Mouse (Mus musculus): Measurements from ENCODE around the gene 1700080E11Rik. TPM values are rescaled to one million over a fixed set of nuclear protein-coding genes. Genes with fewer than 3 reads are reported as not detected.

The 1700080E11Rik gene
- polyA plus RNA-seq (2014; fragmentation: Nextera tagmentation; extraction: Ambion mirVana) = not detected in 2 replicates

DNA sequence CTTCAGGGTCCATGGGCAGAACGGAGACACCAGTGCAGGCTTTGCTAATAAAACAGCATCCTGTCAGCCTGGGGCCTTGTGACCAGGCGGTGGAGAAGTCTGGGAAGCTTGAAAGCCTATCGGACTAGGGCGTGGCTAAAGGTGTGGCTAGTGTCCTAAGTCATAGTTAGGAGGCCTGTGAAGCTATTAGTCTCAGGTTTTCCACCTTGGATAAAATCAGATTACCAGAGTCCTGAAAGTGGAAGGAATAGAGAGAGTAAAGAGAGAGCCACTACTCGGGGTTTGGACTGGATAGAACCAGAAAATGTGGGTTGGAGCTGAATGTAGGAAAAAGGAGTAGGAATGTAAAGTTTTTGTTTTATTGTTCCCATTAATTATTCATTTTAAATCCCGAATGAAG, at the start of gene 1700080E11Rik:
Gene 1700080E11Rik (minus strand): TSS at position 101 of the 400 bp plus-strand sequence.
- Histone ChIP-seq H3K9ac (ENCODE audit: low read length) (no peak within 1 kb of the TSS), H3K4me1 (ENCODE audit: control insufficient read depth, insufficient read depth, low read length) (no peaks in the 10 kb centered on the region), H3K9me3 (ENCODE audit: control insufficient read depth, low read length) (no peaks in the 10 kb centered on the region), H3K27ac (ENCODE audit: low read depth, low read length) (no peak within 1 kb of the TSS), H3K36me3 (ENCODE audit: control insufficient read depth, insufficient read depth, low read length) (no peaks in the 10 kb centered on the region), H3K27me3 (ENCODE audit: control insufficient read depth, insufficient read depth, low read length) (no peaks in the 10 kb centered on the region), H3K4me2 (ENCODE audit: low read depth) (no peak within 1 kb of the TSS), H3K4me3 (ENCODE audit: low read depth, low read length) (no peak within 1 kb of the TSS)
- WGBS = 78% methylated on average over 6 of the region's 6 CpGs
- DNase-seq (ENCODE audit: low spot score) (no peak), ATAC-seq (ENCODE audit: insufficient read depth, low FRiP score, low TSS enrichment) (no peak)

DNA sequence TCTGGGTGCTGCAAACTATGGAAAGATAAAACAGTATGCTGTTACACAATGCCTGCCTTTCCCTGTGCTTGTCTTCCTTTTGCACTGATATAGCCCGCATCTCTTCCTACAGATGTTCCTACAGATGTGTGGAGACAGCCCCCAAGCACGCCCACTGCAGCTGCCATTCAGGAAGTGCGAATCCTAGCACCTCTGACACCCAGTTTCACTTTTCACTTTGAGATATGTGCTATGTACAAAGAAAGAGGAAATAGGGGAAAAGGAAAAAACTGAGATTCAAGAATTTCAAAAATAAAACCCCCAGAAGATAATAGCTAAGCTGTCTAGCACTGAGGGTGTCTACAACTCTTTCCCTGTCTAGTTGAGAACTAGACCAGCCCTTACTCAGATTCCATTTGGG, 41.8 kb upstream of the 1700080E11Rik start:
- no peak overlapping the region for H3K27ac ChIP-seq (ENCODE audit: low read depth, low read length)
- WGBS = 82% methylated on average over 3 of the region's 3 CpGs
- H3K4me3 ChIP-seq (ENCODE audit: low read depth, low read length) = no peak overlapping the region
- no peaks in the 10 kb centered on the region for H3K4me1 ChIP-seq (ENCODE audit: control insufficient read depth, insufficient read depth, low read length)
- ATAC-seq (ENCODE audit: insufficient read depth, low FRiP score, low TSS enrichment) (no peak), DNase-seq (ENCODE audit: low spot score) (no peak)
- no peak overlapping the region for H3K4me2 ChIP-seq (ENCODE audit: low read depth)
- no peaks in the 10 kb centered on the region for H3K9me3 ChIP-seq (ENCODE audit: control insufficient read depth, low read length)
- H3K9ac ChIP-seq (ENCODE audit: low read length) = no peak overlapping the region
- no peaks in the 10 kb centered on the region for H3K36me3 ChIP-seq (ENCODE audit: control insufficient read depth, insufficient read depth, low read length)
- no peaks in the 10 kb centered on the region for H3K27me3 ChIP-seq (ENCODE audit: control insufficient read depth, insufficient read depth, low read length)

DNA sequence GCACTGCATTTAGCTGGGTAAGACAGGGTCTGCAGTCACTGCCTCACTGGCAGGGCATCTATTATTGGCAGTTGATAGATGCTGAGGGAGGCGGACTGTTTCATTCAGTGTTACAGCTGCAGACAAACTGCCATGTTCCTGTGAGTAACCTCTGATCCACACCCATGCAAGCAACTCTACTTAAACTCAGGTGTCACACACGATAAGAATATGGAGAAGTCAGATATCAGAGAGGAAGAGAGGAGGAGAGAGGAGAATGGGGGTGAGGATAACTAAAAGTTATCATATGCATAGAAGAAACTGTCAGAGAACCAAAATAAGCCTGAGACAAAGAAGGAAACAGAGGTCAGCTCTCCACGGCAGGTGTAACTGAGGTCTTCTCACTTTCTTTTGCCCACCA, 37.5 kb upstream of the 1700080E11Rik start:
- DNase-seq (ENCODE audit: low spot score) (no peak), ATAC-seq (ENCODE audit: insufficient read depth, low FRiP score, low TSS enrichment) (no peak)
- Histone ChIP-seq H3K4me2 (ENCODE audit: low read depth) (no peak overlapping the region), H3K4me3 (ENCODE audit: low read depth, low read length) (no peak overlapping the region), H3K4me1 (ENCODE audit: control insufficient read depth, insufficient read depth, low read length) (no peaks in the 10 kb centered on the region), H3K9me3 (ENCODE audit: control insufficient read depth, low read length) (no peaks in the 10 kb centered on the region), H3K27ac (ENCODE audit: low read depth, low read length) (no peak overlapping the region), H3K27me3 (ENCODE audit: control insufficient read depth, insufficient read depth, low read length) (no peaks in the 10 kb centered on the region), H3K9ac (ENCODE audit: low read length) (no peak overlapping the region), H3K36me3 (ENCODE audit: control insufficient read depth, insufficient read depth, low read length) (no peaks in the 10 kb centered on the region)
- WGBS = 91% methylated on average over 3 of the region's 3 CpGs

DNA sequence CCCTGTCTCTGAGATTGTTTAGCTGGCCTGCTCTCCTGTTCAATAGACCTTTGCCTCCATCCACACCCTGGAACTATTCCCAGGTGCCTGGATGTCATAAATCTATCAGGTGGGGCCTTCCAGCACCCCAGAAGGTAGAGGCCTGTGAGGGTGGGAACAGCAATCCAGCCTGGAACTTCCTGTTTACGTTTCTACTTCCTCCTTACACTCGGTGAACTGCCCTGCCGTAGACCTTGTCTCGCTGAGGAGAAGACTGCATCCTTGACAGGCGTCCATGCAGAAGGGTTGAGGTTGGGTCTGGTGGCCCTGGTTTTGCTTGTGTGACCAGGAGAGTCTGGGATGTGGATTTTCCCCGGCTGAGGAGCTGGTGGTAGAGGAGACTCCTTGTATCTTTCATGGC, 5.7 kb downstream of the 1700080E11Rik start:
- 83% methylated on average over 6 of the region's 6 CpGs for WGBS
- no peak overlapping the region for H3K4me2 ChIP-seq (ENCODE audit: low read depth)
- H3K36me3 ChIP-seq (ENCODE audit: control insufficient read depth, insufficient read depth, low read length) = no peaks in the 10 kb centered on the region
- no peak overlapping the region for H3K9ac ChIP-seq (ENCODE audit: low read length)
- no peaks in the 10 kb centered on the region for H3K4me1 ChIP-seq (ENCODE audit: control insufficient read depth, insufficient read depth, low read length)
- no peak overlapping the region for H3K27ac ChIP-seq (ENCODE audit: low read depth, low read length)
- DNase-seq (ENCODE audit: low spot score) (no peak), ATAC-seq (ENCODE audit: insufficient read depth, low FRiP score, low TSS enrichment) (no peak)
- H3K4me3 ChIP-seq (ENCODE audit: low read depth, low read length) = no peak overlapping the region
- no peaks in the 10 kb centered on the region for H3K9me3 ChIP-seq (ENCODE audit: control insufficient read depth, low read length)
- no peaks in the 10 kb centered on the region for H3K27me3 ChIP-seq (ENCODE audit: control insufficient read depth, insufficient read depth, low read length)

DNA sequence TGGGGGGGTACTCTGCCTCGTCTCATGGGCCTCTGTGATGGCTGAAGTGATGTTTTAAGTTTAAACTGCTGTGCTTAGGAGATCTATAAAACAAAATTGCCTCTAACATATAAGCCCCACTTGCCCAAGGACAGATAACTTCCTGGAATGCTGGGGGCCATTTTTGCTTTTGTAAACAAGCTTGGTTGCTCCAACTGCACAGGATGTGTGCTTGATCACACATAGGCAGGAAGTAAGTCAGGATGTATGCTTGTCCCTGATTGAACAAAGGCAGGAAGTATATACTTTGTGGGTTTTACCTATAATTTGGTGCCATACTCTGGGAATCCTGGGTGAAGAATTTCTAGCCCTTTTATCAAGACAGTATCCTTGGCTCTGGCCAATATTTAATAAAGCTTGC, 8.5 kb downstream of the 1700080E11Rik start:
- Histone ChIP-seq H3K27me3 (ENCODE audit: control insufficient read depth, insufficient read depth, low read length) (no peaks in the 10 kb centered on the region), H3K9me3 (ENCODE audit: control insufficient read depth, low read length) (no peaks in the 10 kb centered on the region), H3K9ac (ENCODE audit: low read length) (no peak overlapping the region), H3K4me2 (ENCODE audit: low read depth) (no peak overlapping the region), H3K36me3 (ENCODE audit: control insufficient read depth, insufficient read depth, low read length) (no peaks in the 10 kb centered on the region), H3K27ac (ENCODE audit: low read depth, low read length) (no peak overlapping the region), H3K4me3 (ENCODE audit: low read depth, low read length) (no peak overlapping the region), H3K4me1 (ENCODE audit: control insufficient read depth, insufficient read depth, low read length) (no peaks in the 10 kb centered on the region)
- ATAC-seq (ENCODE audit: insufficient read depth, low FRiP score, low TSS enrichment) (no peak), DNase-seq (ENCODE audit: low spot score) (no peak)
- WGBS = 24% methylated on average over 1 of the region's 1 CpGs

DNA sequence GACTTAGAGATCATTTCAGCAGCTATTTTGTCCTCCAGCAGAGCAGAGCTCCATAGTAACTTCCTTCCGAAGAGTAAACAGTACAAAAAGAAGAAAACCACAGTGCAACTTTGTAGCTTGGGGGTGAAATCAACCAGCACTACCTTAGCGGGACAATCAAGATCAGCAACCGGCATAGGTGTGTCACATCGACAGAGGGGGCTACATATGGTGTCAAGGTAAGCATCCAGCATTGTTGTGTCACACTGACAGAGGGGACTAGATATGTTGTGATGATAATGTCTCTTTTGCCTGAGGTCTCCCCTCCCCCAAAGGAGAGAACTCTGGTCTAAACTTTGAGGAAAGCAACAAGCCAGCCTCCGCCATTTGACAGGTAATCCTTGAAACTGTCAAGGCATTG, 10.4 kb downstream of the 1700080E11Rik start:
- WGBS = 89% methylated on average over 5 of the region's 5 CpGs

DNA sequence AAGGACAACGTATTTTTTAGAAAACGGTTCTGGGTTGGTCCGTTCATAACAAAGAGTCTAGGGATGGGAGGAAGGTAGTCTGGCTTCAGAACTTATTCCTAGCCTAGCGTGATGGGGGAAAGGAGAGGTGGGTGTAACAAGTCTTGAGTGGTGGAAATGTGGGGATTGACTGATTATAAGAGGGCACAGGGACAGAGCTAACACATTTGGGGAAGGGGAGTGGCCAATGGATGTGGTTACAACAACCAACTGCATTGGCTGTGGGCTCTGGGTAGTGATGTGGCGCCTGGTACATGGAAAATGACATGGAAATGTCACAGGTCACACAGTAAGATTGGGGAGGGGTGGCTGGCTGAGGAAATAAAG, 12.9 kb downstream of the 1700080E11Rik start:
- ATAC-seq (ENCODE audit: insufficient read depth, low FRiP score, low TSS enrichment) = peak; percentile 25; the same call in 1 of the 2 replicates

More for the DNA sequence above, 10.4 kb downstream of the 1700080E11Rik start:
- Histone ChIP-seq H3K9ac (ENCODE audit: low read length) (no peak overlapping the region), H3K4me3 (ENCODE audit: low read depth, low read length) (no peak overlapping the region), H3K27me3 (ENCODE audit: control insufficient read depth, insufficient read depth, low read length) (no peaks in the 10 kb centered on the region), H3K27ac (ENCODE audit: low read depth, low read length) (no peak overlapping the region), H3K36me3 (ENCODE audit: control insufficient read depth, insufficient read depth, low read length) (no peaks in the 10 kb centered on the region), H3K4me2 (ENCODE audit: low read depth) (no peak overlapping the region), H3K9me3 (ENCODE audit: control insufficient read depth, low read length) (no peaks in the 10 kb centered on the region), H3K4me1 (ENCODE audit: control insufficient read depth, insufficient read depth, low read length) (no peaks in the 10 kb centered on the region)
- DNase-seq (ENCODE audit: low spot score) (no peak), ATAC-seq (ENCODE audit: insufficient read depth, low FRiP score, low TSS enrichment) (no peak)

DNA sequence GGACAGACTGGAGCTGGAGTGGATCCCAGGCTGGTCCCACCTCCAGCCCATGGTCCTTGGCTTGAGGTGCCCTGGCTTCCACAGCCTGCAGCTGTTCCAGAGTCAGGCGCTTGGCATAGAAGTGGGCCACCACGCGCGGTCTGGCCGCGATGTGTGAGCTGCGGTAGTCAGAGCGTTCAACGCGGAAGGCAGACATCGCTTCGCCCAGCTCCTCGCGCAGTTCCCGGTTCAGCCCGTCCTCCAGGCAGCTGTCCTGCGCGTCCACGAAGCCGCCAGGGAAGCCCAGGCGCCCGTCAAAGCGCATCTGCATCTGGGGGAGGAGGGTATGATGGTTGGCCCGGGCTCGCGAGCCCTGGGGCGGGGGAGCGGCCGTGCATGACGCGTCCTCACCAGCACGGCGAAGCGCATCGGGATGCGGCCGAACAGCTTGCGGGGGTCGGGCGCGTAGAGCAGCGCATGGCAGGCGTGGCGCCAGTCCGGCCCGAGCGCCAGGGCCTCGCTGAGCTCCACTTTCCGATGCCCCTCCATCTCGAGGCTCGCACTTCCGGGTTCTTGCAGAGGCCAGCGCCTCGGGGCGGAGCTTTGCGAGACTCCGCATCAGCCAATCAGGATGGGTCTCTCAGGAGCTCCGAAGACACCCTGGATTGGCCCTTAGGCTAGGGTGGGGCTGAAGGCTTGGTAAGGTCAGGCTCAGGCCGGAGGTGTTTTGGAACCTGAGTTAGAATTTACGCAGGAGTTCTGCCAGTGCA, 13.5 kb downstream of the 1700080E11Rik start, which contains the start of gene Nudt16:
Gene Nudt16 (minus strand): TSS at position 572 of the 749 bp plus-strand sequence.
- WGBS = under 1% methylated on average over 60 of the region's 60 CpGs
- peak; percentile 92 for DNase-seq (ENCODE audit: low spot score)
- H3K36me3 ChIP-seq (ENCODE audit: control insufficient read depth, insufficient read depth, low read length) = no peaks in the 10 kb centered on the region
- peak within 1 kb of the TSS; percentile 81 for H3K9ac ChIP-seq (ENCODE audit: low read length)
- no peaks in the 10 kb centered on the region for H3K4me1 ChIP-seq (ENCODE audit: control insufficient read depth, insufficient read depth, low read length)
- peak within 1 kb of the TSS; percentile 89 for H3K4me2 ChIP-seq (ENCODE audit: low read depth)
- peak; percentile 98 for ATAC-seq (ENCODE audit: insufficient read depth, low FRiP score, low TSS enrichment)
- no peaks in the 10 kb centered on the region for H3K9me3 ChIP-seq (ENCODE audit: control insufficient read depth, low read length)
- peak within 1 kb of the TSS; percentile 66 for H3K4me3 ChIP-seq (ENCODE audit: low read depth, low read length)
- no peaks in the 10 kb centered on the region for H3K27me3 ChIP-seq (ENCODE audit: control insufficient read depth, insufficient read depth, low read length)
- peak within 1 kb of the TSS; percentile 49 for H3K27ac ChIP-seq (ENCODE audit: low read depth, low read length)

More for the DNA sequence above, 12.9 kb downstream of the 1700080E11Rik start:
- Histone ChIP-seq H3K4me2 (ENCODE audit: low read depth) (peak overlapping the region; percentile 89), H3K27me3 (ENCODE audit: control insufficient read depth, insufficient read depth, low read length) (no peaks in the 10 kb centered on the region), H3K9me3 (ENCODE audit: control insufficient read depth, low read length) (no peaks in the 10 kb centered on the region), H3K4me3 (ENCODE audit: low read depth, low read length) (peak overlapping the region; percentile 66), H3K4me1 (ENCODE audit: control insufficient read depth, insufficient read depth, low read length) (no peaks in the 10 kb centered on the region), H3K27ac (ENCODE audit: low read depth, low read length) (no peak overlapping the region; the same call in 1 of the 2 replicates), H3K9ac (ENCODE audit: low read length) (peak overlapping the region; percentile 81; the same call in 1 of the 2 replicates), H3K36me3 (ENCODE audit: control insufficient read depth, insufficient read depth, low read length) (no peaks in the 10 kb centered on the region)
- no peak for DNase-seq (ENCODE audit: low spot score)
- 24% methylated on average over 5 of the region's 5 CpGs for WGBS

DNA sequence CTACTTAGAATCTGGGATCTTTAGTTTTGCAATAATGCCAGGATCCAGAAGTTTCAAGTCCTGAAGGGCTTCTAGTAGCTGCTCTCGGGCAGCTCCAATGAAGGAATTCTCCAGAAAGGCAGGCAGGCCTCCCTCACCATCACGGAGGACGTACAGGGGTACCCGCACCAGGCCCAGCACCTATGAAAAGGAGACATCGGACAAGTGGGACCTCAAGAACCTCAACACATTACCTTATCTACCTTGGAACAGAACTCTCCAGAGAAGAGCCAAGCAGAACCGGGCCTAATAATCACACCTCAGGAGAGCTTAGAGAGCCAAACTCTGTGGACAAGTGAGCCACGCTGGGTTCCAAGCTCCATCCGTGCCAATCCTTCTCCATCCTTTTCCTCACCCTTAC, 14.6 kb downstream of the 1700080E11Rik start:
- ATAC-seq (ENCODE audit: insufficient read depth, low FRiP score, low TSS enrichment) (no peak), DNase-seq (ENCODE audit: low spot score) (no peak)
- Histone ChIP-seq H3K4me1 (ENCODE audit: control insufficient read depth, insufficient read depth, low read length) (no peaks in the 10 kb centered on the region), H3K27me3 (ENCODE audit: control insufficient read depth, insufficient read depth, low read length) (no peaks in the 10 kb centered on the region), H3K9me3 (ENCODE audit: control insufficient read depth, low read length) (no peaks in the 10 kb centered on the region), H3K4me2 (ENCODE audit: low read depth) (no peak overlapping the region), H3K4me3 (ENCODE audit: low read depth, low read length) (no peak overlapping the region), H3K36me3 (ENCODE audit: control insufficient read depth, insufficient read depth, low read length) (no peaks in the 10 kb centered on the region), H3K27ac (ENCODE audit: low read depth, low read length) (no peak overlapping the region), H3K9ac (ENCODE audit: low read length) (no peak overlapping the region; the same call in 1 of the 2 replicates)
- 92% methylated on average over 8 of the region's 8 CpGs for WGBS

Data from neural tube, embryonic 11.5 days (tissue).